Mouse (Mus musculus) hindbrain, embryonic 13.5 days (tissue): ENCODE data around the gene Arhgap8. TPM values are rescaled to one million over a fixed set of nuclear protein-coding genes. Genes with fewer than 3 reads are reported as not detected.

Experiments
- ATAC-seq: fragments of 200-750 bp; cut with Nextera tagmentation; 2 replicates; pipeline ENCODE4 v1.8.0; 2017; ENCODE audit warnings: moderate TSS enrichment; ENCODE audit not compliant: low FRiP score
- H3K27ac ChIP-seq: fragments of 300-500 bp; sonication (generic); 2 replicates; pipeline ENCODE4 v1.5.1; 2015; ENCODE audit warnings: inconsistent platforms, mild to moderate bottlenecking, moderate library complexity
- H3K27me3 ChIP-seq: fragments of 300-500 bp; sonication (generic); 2 replicates; pipeline ENCODE4 v1.6.1; 2015; ENCODE audit warnings: mild to moderate bottlenecking, inconsistent platforms
- H3K36me3 ChIP-seq: fragments of 300-500 bp; sonication (generic); 2 replicates; pipeline ENCODE4 v1.6.1; 2015; ENCODE audit warnings: mild to moderate bottlenecking, inconsistent platforms
- H3K4me1 ChIP-seq: fragments of 300-500 bp; sonication (generic); replicated peaks from 2 replicates; pipeline ENCODE4 v1.6.1; 2015; ENCODE audit warnings: inconsistent platforms
- H3K4me2 ChIP-seq: fragments of 300-500 bp; sonication (generic); 2 replicates; pipeline ENCODE4 v1.6.1; 2015; ENCODE audit warnings: inconsistent platforms, mild to moderate bottlenecking, moderate library complexity
- H3K4me3 ChIP-seq: fragments of 300-500 bp; sonication (generic); 2 replicates; pipeline ENCODE4 v1.5.1; 2015; ENCODE audit warnings: mild to moderate bottlenecking, inconsistent platforms
- H3K9ac ChIP-seq: fragments of 300-500 bp; sonication (generic); 2 replicates; pipeline ENCODE4 v1.6.1; 2015; ENCODE audit warnings: mild to moderate bottlenecking, inconsistent platforms
- H3K9me3 ChIP-seq: fragments of 300-500 bp; sonication (generic); 2 replicates; pipeline ENCODE4 v1.6.1; 2016; ENCODE audit warnings: inconsistent platforms
- WGBS: fragments of 180-500 bp; shearing (Covaris S2); methylation state at CpG from one replicate; pipeline ENCODE4 v1.1.7; 2015; 5-methylcytosine and 5-hydroxymethylcytosine counted together
- polyA plus RNA-seq: library from polyadenylated mRNA; unstranded; fragments of >200 nt; fragmentation: Nextera tagmentation; extraction: Ambion mirVana; gene quantifications from 2 replicates; pipeline ENCODE4 v1.2.1, GENCODE M21; 2015

Gene Arhgap8
- polyA plus RNA-seq, 1 experiment from 2014 or later = 1.0 TPM

DNA sequence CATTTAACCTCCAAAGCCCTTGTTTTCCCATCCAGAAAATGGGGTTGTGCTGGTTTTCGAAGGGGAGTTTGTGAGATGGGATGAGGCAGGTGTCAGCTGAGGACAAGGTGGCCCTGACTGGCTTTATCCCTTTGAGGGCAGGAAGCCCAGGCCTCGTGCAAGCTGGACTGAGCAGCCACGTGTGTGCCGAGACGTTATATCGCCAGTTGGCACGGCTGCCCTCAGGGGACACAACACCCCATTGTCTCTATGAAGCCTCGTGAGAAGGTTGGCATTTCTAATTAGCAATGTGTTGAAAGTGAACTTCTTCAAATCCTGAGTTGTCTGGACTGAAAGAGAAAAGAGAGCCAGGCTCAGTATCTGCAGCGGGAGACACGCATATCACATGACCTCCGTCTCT is 98.4 kb downstream of the Arhgap8 start:
- Histone ChIP-seq H3K4me1 (peaks cover 77% of the 10 kb centered on the region), H3K27me3 (no peaks in the 10 kb centered on the region)
- WGBS = 53% methylated on average over 11 of the region's 11 CpGs

DNA sequence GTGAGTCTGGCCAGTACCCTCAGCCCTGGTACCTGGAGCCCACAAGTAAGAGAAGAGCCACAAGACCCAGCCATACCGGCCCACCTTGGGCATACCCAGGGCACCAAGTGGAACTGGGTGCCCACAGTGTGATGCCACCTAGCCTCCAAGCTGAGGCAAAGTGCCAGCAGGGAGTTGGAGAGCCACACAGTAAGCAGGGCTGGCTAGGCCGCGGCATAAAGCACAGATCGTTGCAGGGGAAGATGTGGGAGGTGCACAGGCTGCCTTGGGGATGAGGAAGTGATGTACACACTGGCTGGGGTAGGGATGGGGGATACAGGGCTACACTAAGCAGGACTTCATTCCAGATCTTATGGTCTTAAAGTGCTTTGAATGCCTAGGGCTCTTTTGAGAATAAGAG is 101.0 kb downstream of the Arhgap8 start:
- H3K9me3 ChIP-seq = no peaks in the 10 kb centered on the region
- WGBS = 86% methylated on average over 4 of the region's 4 CpGs
- ATAC-seq = no peak

More for the DNA sequence above, 98.4 kb downstream of the Arhgap8 start:
- ATAC-seq = no peak
- Histone ChIP-seq H3K4me2 (no peak overlapping the region), H3K9ac (no peak overlapping the region), H3K27ac (no peak overlapping the region), H3K36me3 (peaks cover 4% of the 10 kb centered on the region; the same call in 1 of the 2 replicates), H3K4me3 (no peak overlapping the region), H3K9me3 (no peaks in the 10 kb centered on the region)

More for the DNA sequence above, 101.0 kb downstream of the Arhgap8 start:
- peaks cover 52% of the 10 kb centered on the region for H3K4me1 ChIP-seq
- no peaks in the 10 kb centered on the region for H3K27me3 ChIP-seq
- no peak overlapping the region for H3K27ac ChIP-seq
- H3K36me3 ChIP-seq = peaks cover 4% of the 10 kb centered on the region; the same call in 1 of the 2 replicates
- no peak overlapping the region for H3K9ac ChIP-seq
- H3K4me2 ChIP-seq = no peak overlapping the region
- no peak overlapping the region for H3K4me3 ChIP-seq

Other genes with a start within 250 kb of the Arhgap8 start
- 51.6 and 54.4 TPM in 2 replicates for gene Rtl6, start 162.2 kb upstream of the Arhgap8 start, polyA plus RNA-seq
- 18.3 and 19.6 TPM in 2 replicates for gene Prr5, start 50.4 kb upstream of the Arhgap8 start, polyA plus RNA-seq
- 10.9 and 11.3 TPM in 2 replicates for gene Phf21b, start 136.0 kb downstream of the Arhgap8 start, polyA plus RNA-seq
- gene Gm29666, start 200.0 kb downstream of the Arhgap8 start, polyA plus RNA-seq = 0.82 and 0.98 TPM in 2 replicates
- 31.6 and 31.9 TPM in 2 replicates for gene Nup50, start 203.4 kb downstream of the Arhgap8 start, polyA plus RNA-seq